Mouse (Mus musculus): Measurements from ENCODE around the gene Plac9a. TPM values are rescaled to one million over a fixed set of nuclear protein-coding genes. Genes with fewer than 3 reads are reported as not detected.
A peak's percentile ranks its signal among the peaks of the same experiment; 100 is the strongest.

Plac9a gene
- total RNA-seq, 2 experiments from 2014 or later: not detected

- intact Hi-C loops (cut with DNase I): no loop called here
These were observed 60.8 kb downstream of the Plac9a start, which contains the start of gene Anxa11 for GRCm38 (mm10) chr14:25841991-25842687. Gene Anxa11 (plus strand): TSS chr14:25842156.

GRCm38 (mm10) chr14:25841579-25841978 lies 61.3 kb downstream of the Plac9a start:
- intact Hi-C loops (cut with DNase I): no loop called here
- DNase-seq (ENCODE audit: low spot score in 2 of 2): no peak

More at GRCm38 (mm10) chr14:25841991-25842687, 60.8 kb downstream of the Plac9a start, which contains the start of gene Anxa11:
- DNase-seq (ENCODE audit: low spot score in 2 of 2): peak; percentile 62 to 79

GRCm38 (mm10) chr14:25840961-25841360 lies 61.9 kb downstream of the Plac9a start:
- DNase-seq (ENCODE audit: low spot score in 2 of 2): no peak
- intact Hi-C loops (cut with DNase I): no loop called here

GRCm38 (mm10) chr14:25839791-25840190 lies 63.1 kb downstream of the Plac9a start:
- no peak for DNase-seq (ENCODE audit: low spot score in 2 of 2)
- intact Hi-C loops (cut with DNase I): no loop called here

- no peak for DNase-seq (ENCODE audit: low spot score in 2 of 2)
- intact Hi-C loops (cut with DNase I): no loop called here
These were observed 64.5 kb downstream of the Plac9a start for GRCm38 (mm10) chr14:25838411-25838810.

Other genes with a start within 250 kb of the Plac9a start
- gene Ppif, start 208.9 kb downstream of the Plac9a start, total RNA-seq (2021): 10 to 100 TPM; 22.5 to 22.7 TPM
- 10 to 100 TPM; 45.7 to 51.3 TPM for gene Zcchc24, start 134.1 kb downstream of the Plac9a start, total RNA-seq (2021)
- gene Anxa11, start 60.9 kb downstream of the Plac9a start, total RNA-seq (2021): 10 to 100 TPM; 29.8 to 34.8 TPM
- 10 to 100 TPM in 1 of 2 experiments, 1 to 10 TPM in 1; 5.7 to 11.0 TPM for gene Tmem254a, start 24.6 kb upstream of the Plac9a start, total RNA-seq (2021)
- not detected for gene Cphx1, start 35.2 kb upstream of the Plac9a start, total RNA-seq (2021)
- gene Duxbl1, start 75.5 kb upstream of the Plac9a start, total RNA-seq (2021): under 1 TPM; 0.64 to 0.73 TPM
- 1 to 10 TPM; 2.9 to 5.4 TPM for gene Gm9780, start 139.6 kb upstream of the Plac9a start, total RNA-seq (2021)
- gene Tmem254c, start 164.3 kb upstream of the Plac9a start, total RNA-seq (2021): 10 to 100 TPM; 26.8 to 34.2 TPM
- not detected for gene Cphx2, start 178.4 kb upstream of the Plac9a start, total RNA-seq (2021)
- not detected for gene Cphx3, start 179.2 kb upstream of the Plac9a start, total RNA-seq (2021)
- gene Duxbl2, start 215.2 kb upstream of the Plac9a start, total RNA-seq (2021): under 1 TPM; 0.43 to 0.78 TPM